Mouse (Mus musculus): ENCODE results near the gene Nfs1. TPM values are rescaled to one million over a fixed set of nuclear protein-coding genes. Genes with fewer than 3 reads are reported as not detected.

Gene Nfs1
- total RNA-seq, 1 experiment from 2014 or later: 26.5 TPM

DNA sequence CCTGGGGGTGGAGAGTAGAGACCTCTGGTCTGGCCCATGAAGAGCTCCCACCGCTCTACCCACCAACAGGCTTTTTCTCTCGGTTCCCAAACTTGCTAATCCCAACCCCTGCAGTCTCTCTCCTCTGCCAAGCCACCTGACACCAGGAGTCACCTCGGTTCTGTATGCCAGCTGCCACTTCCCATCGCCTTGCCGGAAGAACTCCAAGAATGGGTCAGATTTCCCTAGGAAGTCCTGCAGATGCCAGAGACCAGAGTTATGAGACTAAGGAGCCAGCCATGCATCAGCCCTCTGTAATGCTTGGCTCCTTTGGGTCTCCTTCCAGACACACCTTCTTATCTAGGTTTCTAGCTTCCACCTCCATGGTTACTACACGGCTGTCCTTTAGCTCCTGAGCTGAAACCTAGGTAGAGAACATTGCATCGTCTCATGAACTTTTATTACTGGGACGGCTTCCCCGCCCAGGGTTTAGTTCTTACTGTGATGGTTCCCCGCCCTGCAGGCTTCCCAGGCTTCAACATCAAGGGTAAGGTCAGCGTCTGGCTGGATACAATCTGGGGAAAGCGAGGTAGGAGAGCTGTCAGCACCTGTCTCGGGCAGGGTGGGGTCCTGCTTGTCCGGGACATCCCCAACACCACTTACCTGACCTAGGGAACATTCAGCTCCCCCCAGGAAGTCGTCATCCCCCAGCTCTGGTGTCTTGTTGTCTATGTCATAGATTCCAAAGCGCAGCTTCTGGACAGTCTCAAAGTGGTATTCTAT is 65.4 kb downstream of the Nfs1 start:
- ATAC-seq (ENCODE audit: extremely low read depth, insufficient number of reproducible peaks, low FRiP score, poor library complexity, severe bottlenecking): no peak

DNA sequence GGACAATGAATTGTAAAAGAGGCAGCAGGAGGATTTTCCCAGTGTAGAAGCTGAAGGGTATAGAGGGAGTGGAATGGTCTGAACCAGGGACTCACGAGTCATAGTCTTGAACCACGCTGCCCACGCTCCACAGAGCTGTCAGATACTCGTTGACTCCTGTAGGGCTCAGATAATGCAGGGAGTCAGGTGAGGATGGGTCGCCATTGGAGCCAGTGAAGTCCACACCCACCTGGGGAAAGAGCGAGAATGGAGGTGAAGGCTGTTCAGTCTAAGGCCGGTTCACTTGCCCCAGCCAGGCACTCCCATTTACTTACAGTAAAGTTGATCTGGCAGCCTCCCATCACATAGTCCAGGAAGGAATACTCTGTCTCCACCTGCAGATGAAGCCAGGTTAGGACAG is 66.5 kb downstream of the Nfs1 start:
- no peak for ATAC-seq (ENCODE audit: extremely low read depth, insufficient number of reproducible peaks, low FRiP score, poor library complexity, severe bottlenecking)

DNA sequence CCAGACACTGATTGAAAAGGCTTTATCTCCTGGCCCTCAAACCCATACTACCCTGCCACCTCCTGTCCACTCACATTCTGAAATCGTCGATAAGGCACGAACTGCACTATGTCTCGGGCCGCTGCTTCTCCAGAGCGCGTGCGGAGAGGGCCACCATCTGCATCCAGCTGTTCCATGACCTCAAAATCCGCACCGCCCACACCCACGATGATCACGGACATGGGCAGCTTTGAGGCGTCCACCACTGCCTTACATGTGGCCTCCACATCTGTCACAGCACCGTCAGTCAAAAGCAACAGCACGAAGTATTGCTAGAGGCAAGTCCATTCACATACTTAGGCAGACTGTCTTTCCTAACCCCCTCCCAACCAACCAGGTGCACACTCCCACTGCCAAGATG is 70.3 kb downstream of the Nfs1 start:
- ATAC-seq (ENCODE audit: extremely low read depth, insufficient number of reproducible peaks, low FRiP score, poor library complexity, severe bottlenecking): no peak

Other genes with a start within 250 kb of the Nfs1 start
- gene Uqcc1, start 213.9 kb downstream of the Nfs1 start, total RNA-seq (2017): 20.6 and 23.1 TPM in 2 replicates
- not detected in 2 replicates for gene Gm15557, start 203.5 kb downstream of the Nfs1 start, total RNA-seq (2017)
- gene Gdf5, start 198.8 kb downstream of the Nfs1 start, total RNA-seq (2017): not detected in 2 replicates
- gene Cep250, start 187.7 kb downstream of the Nfs1 start, total RNA-seq (2017): 66.2 and 69.1 TPM in 2 replicates
- gene 6430550D23Rik, start 136.2 kb downstream of the Nfs1 start, total RNA-seq (2017): 1.1 and 1.4 TPM in 2 replicates
- 61.0 and 68.6 TPM in 2 replicates for gene Ergic3, start 136.1 kb downstream of the Nfs1 start, total RNA-seq (2017)
- gene Fer1l4, start 91.2 kb downstream of the Nfs1 start, total RNA-seq (2017): not detected in 2 replicates
- 0.37 and 1.4 TPM in 2 replicates for gene Spag4, start 79.0 kb downstream of the Nfs1 start, total RNA-seq (2017)
- 111 and 113 TPM in 2 replicates for gene Cpne1, start 32.2 kb downstream of the Nfs1 start, total RNA-seq (2017)
- 22.5 and 29.3 TPM in 2 replicates for gene Rbm12, start 32.2 kb downstream of the Nfs1 start, total RNA-seq (2017)
- gene Gm28036, start 17.1 kb downstream of the Nfs1 start, total RNA-seq (2017): 34.1 and 36.1 TPM in 2 replicates
- 5.5 and 13.5 TPM in 2 replicates for gene Romo1, start 147 bp downstream of the Nfs1 start, total RNA-seq (2017)
- 1,446 and 1,484 TPM in 2 replicates for gene Rbm39, start 36.1 kb upstream of the Nfs1 start, total RNA-seq (2017)
- gene Phf20, start 52.3 kb upstream of the Nfs1 start, total RNA-seq (2017): 42.7 and 80.4 TPM in 2 replicates
- 18.7 and 37.0 TPM in 2 replicates for gene Cnbd2, start 168.1 kb upstream of the Nfs1 start, total RNA-seq (2017)
- 55.2 and 82.9 TPM in 2 replicates for gene Scand1, start 168.5 kb upstream of the Nfs1 start, total RNA-seq (2017)

All from neutrophil, adult 5-6 weeks (primary cell).